Mouse (Mus musculus) testis, adult 2 months (tissue): ENCODE measurements at regions not wholly inside any gene's neighbourhood (a gene's known extent, or its start where the extent isn't known, plus 50 kb on each side); places are given as distances from the start of the nearest gene placed in this dataset.

Experiments
- CTCF ChIP-seq: fragments of 200-500 bp; IDR thresholded peaks from 2 replicates; pipeline ENCODE4 v1.5.1; 2012; ENCODE audit warnings: low read depth, mild to moderate bottlenecking, inconsistent platforms, low read length, moderate library complexity; ENCODE audit not compliant: control insufficient read depth, insufficient read depth, insufficient replicate concordance
- POLR2A ChIP-seq: fragments of 200-500 bp; IDR thresholded peaks from 2 replicates; pipeline ENCODE4 v1.6.1; 2012; ENCODE audit warnings: low read depth, mild to moderate bottlenecking, inconsistent platforms, low read length, moderate library complexity; ENCODE audit not compliant: control insufficient read depth

GRCm38 (mm10) chr13:31254744-31255143 is 280.7 kb downstream of the Gm5447 start:
- TF ChIP-seq POLR2A (no peak), CTCF (no peak)
